Comparison of ENCODE assay signal across 26 mouse cellular contexts in the genomic region with DNA sequence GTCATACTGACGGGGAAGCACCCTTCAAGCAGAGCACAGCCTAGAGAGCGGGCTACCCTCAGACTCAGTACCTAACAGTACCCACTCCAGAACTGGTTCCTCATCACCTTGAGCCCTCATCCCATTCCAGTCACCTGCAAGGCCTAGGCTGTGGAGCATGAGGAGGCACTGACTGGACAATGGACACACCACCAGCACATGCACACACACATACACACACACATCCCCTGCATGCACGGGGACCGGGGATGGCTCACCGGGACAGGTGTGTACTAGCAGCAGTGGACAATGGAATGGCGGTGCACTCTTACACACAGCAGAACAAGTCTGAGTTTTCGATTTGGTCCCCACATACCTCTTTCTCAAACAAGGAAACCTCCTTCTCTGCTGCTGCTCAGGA. TPM values are rescaled to one million over a fixed set of nuclear protein-coding genes. Genes with fewer than 3 reads are reported as not detected.
DNase-seq lines count a peak whose midpoint lies in the region; ATAC-seq and TF ChIP-seq lines count a peak whose summit lies in the region.
"Had no signal": no experiment of that assay in that cellular context is flagged by ENCODE, and none has a peak within 500 bp of the region (broad histone marks: within the 10 kb centered on the region; RNA-seq: fewer than 3 reads in every experiment).

No protein-coding gene starts in this region.

- H3K9me3 ChIP-seq in liver, embryonic 11.5 days (ENCODE audit: control insufficient read depth, low read length) = no peaks in the 10 kb centered on the region
- no peaks in the 10 kb centered on the region for H3K9me3 ChIP-seq in stomach, postnatal 0 days (ENCODE audit: control insufficient read depth, low read length)
- H3K9me3 ChIP-seq: hindbrain, embryonic 10.5 days; kidney, embryonic 15.5 days; limb, embryonic 12.5 days; lung, embryonic 15.5 days; midbrain, embryonic 12.5 days had no signal

- ATAC-seq in liver, embryonic 11.5 days (replicated peaks; ENCODE audit: low FRiP score) = no peak
- ATAC-seq in stomach, postnatal 0 days (ENCODE audit: low FRiP score, low TSS enrichment) = no peak
- ATAC-seq: forebrain, embryonic 16.5 days; hindbrain, embryonic 16.5 days; intestine, embryonic 16.5 days; Patski had no signal

- H3K9ac ChIP-seq in liver, embryonic 11.5 days (ENCODE audit: low read depth, low read length) = no peak overlapping the region
- H3K9ac ChIP-seq in stomach, postnatal 0 days (ENCODE audit: low read length) = no peak overlapping the region
- H3K9ac ChIP-seq: kidney, embryonic 15.5 days; limb, embryonic 12.5 days; liver, embryonic 14.5 days; lung, embryonic 15.5 days; midbrain, embryonic 12.5 days had no signal

- H3K36me3 ChIP-seq in liver, embryonic 11.5 days (ENCODE audit: control insufficient read depth, insufficient read depth, low read length) = peaks cover 21% of the 10 kb centered on the region
- H3K36me3 ChIP-seq in stomach, postnatal 0 days (ENCODE audit: control insufficient read depth, insufficient read depth, low read length) = peaks cover 9% of the 10 kb centered on the region

- no peak overlapping the region for H3K4me3 ChIP-seq in liver, embryonic 11.5 days (ENCODE audit: low read depth, low read length)
- no peak overlapping the region for H3K4me3 ChIP-seq in stomach, postnatal 0 days (ENCODE audit: low read depth, low read length)
- H3K4me3 ChIP-seq: hindbrain, embryonic 10.5 days; kidney, embryonic 15.5 days; limb, embryonic 12.5 days; lung, embryonic 15.5 days; midbrain, embryonic 12.5 days had no signal

- no peak for TF ChIP-seq CTCF in stomach, postnatal 0 days (IDR thresholded peaks at IDR 0.05; ENCODE audit: low read depth)

- H3K27me3 ChIP-seq in liver, embryonic 11.5 days (replicated peaks; ENCODE audit: control insufficient read depth, insufficient read depth, low read length) = no peaks in the 10 kb centered on the region
- H3K27me3 ChIP-seq in stomach, postnatal 0 days (ENCODE audit: control insufficient read depth, insufficient read depth, low read length) = no peaks in the 10 kb centered on the region
- H3K27me3 ChIP-seq: kidney, embryonic 15.5 days; lung, embryonic 15.5 days; Patski had no signal

- DNase-seq in frontal cortex, postnatal 10 days (ENCODE audit: low spot score in 2 of 2) = peak; percentile 2 to 5
- DNase-seq in frontal cortex, postnatal 14 days (ENCODE audit: low spot score in 2 of 2) = no peak
- DNase-seq in liver, embryonic 11.5 days (ENCODE audit: low spot score) = peak; percentile 29
- DNase-seq in liver = no peak
- peak; percentile 40 for DNase-seq in testis, postnatal 10 days (ENCODE audit: low spot score)
- DNase-seq in testis, postnatal 14 days (ENCODE audit: low spot score) = no peak
- peak; percentile 11 for DNase-seq in stomach, postnatal 0 days (ENCODE audit: low spot score)
- DNase-seq: cerebellum, adult 18-20 months; cerebellum, postnatal 36 days; embryo, embryonic 11 days; gastrocnemius, postnatal 25 days; kidney, postnatal 4 days had no signal

- TF ChIP-seq EP300 in stomach, postnatal 0 days (optimal IDR thresholded peaks at IDR 0.05) = no peak

- H3K4me1 ChIP-seq in liver, embryonic 11.5 days (replicated peaks; ENCODE audit: control insufficient read depth, insufficient read depth, low read length) = peaks cover 10% of the 10 kb centered on the region
- no peaks in the 10 kb centered on the region for H3K4me1 ChIP-seq in stomach, postnatal 0 days (replicated peaks; ENCODE audit: control insufficient read depth, insufficient read depth)
- H3K4me1 ChIP-seq: lung, embryonic 15.5 days had no signal

- no peak overlapping the region for H3K27ac ChIP-seq in liver, embryonic 11.5 days (ENCODE audit: low read depth, low read length)
- no peak overlapping the region for H3K27ac ChIP-seq in stomach, postnatal 0 days (replicated peaks)
- H3K27ac ChIP-seq: hindbrain, embryonic 10.5 days; kidney, embryonic 15.5 days; limb, embryonic 12.5 days; liver, embryonic 14.5 days; lung, embryonic 15.5 days; macrophage; midbrain, embryonic 12.5 days had no signal

- H3K4me2 ChIP-seq in liver, embryonic 11.5 days = no peak overlapping the region
- no peak overlapping the region for H3K4me2 ChIP-seq in stomach, postnatal 0 days (replicated peaks; ENCODE audit: low read depth)
- H3K4me2 ChIP-seq: kidney, embryonic 15.5 days; limb, embryonic 12.5 days; lung, embryonic 15.5 days; midbrain, embryonic 12.5 days had no signal

- WGBS in liver, embryonic 11.5 days = 90% methylated on average over 7 of the region's 7 CpGs
- 90% methylated on average over 7 of the region's 7 CpGs for WGBS in stomach, postnatal 0 days

RNA-seq across cellular contexts. Expression of a gene that starts 3.7 kb away (rescaled TPM):
- 27.1 and 30.1 TPM in 2 replicates for polyA plus RNA-seq in liver, embryonic 11.5 days (2014; fragmentation: Nextera tagmentation; extraction: Ambion mirVana)
- 81.8 and 92.1 TPM in 2 replicates for polyA plus RNA-seq in stomach, postnatal 0 days (2015; fragmentation: Nextera tagmentation; extraction: Ambion mirVana)

RNA-seq across cellular contexts. Expression of a gene that starts 17.7 kb away (rescaled TPM):
- 33.1 and 36.5 TPM in 2 replicates for polyA plus RNA-seq in liver, embryonic 11.5 days (2014; fragmentation: Nextera tagmentation; extraction: Ambion mirVana)
- 24.0 and 25.4 TPM in 2 replicates for polyA plus RNA-seq in stomach, postnatal 0 days (2015; fragmentation: Nextera tagmentation; extraction: Ambion mirVana)

RNA-seq across cellular contexts. Expression of a gene that starts 49.9 kb away (rescaled TPM):
- polyA plus RNA-seq in liver, embryonic 11.5 days (2014; fragmentation: Nextera tagmentation; extraction: Ambion mirVana) = not detected in 2 replicates
- polyA plus RNA-seq in stomach, postnatal 0 days (2015; fragmentation: Nextera tagmentation; extraction: Ambion mirVana) = not detected in 2 replicates
- polyA plus RNA-seq: embryonic facial prominence, embryonic 14.5 days; forebrain, embryonic 16.5 days; heart, postnatal 0 days; hindbrain, embryonic 10.5 days; hindbrain, embryonic 16.5 days; intestine, embryonic 16.5 days; kidney, embryonic 15.5 days; limb, embryonic 12.5 days; liver, embryonic 14.5 days; lung, embryonic 15.5 days; macrophage; midbrain, embryonic 12.5 days; neural tube, embryonic 11.5 days; Patski had no signal

Comparison
In these comparisons a context has a peak if more than half of its experiments do, and no peak if none do; other contexts are left out.
1. DNase-seq: peak in frontal cortex, postnatal 10 days (2 of 2), liver, embryonic 11.5 days (single experiment), testis, postnatal 10 days (single experiment) and stomach, postnatal 0 days (single experiment); none in frontal cortex, postnatal 14 days (0 of 2), liver (single experiment) and testis, postnatal 14 days (single experiment).